Mouse (Mus musculus) testis, adult 2 months (tissue): ENCODE data around the gene Hmgcs2. TPM values are rescaled to one million over a fixed set of nuclear protein-coding genes. Genes with fewer than 3 reads are reported as not detected.

ENCODE experiments used
- H3K27ac ChIP-seq: fragments of 200-500 bp; 2 replicates; pipeline ENCODE4 v1.5.1; 2012; ENCODE audit warnings: low read depth, low read length; ENCODE audit not compliant: control insufficient read depth, insufficient read depth
- H3K27me3 ChIP-seq: fragments of 200-500 bp; 2 replicates; pipeline ENCODE4 v1.6.1; 2012; ENCODE audit warnings: mild to moderate bottlenecking, low read length, moderate library complexity; ENCODE audit not compliant: control insufficient read depth, insufficient read depth
- H3K36me3 ChIP-seq: fragments of 200-500 bp; 2 replicates; pipeline ENCODE4 v1.6.1; 2012; ENCODE audit warnings: mild to moderate bottlenecking, low read length; ENCODE audit not compliant: control insufficient read depth, insufficient read depth
- H3K4me1 ChIP-seq: fragments of 200-500 bp; 2 replicates; pipeline ENCODE4 v1.6.1; 2012; ENCODE audit warnings: low read length; ENCODE audit not compliant: control insufficient read depth, insufficient read depth
- H3K4me3 ChIP-seq: fragments of 200-500 bp; 2 replicates; pipeline ENCODE4 v1.5.1; 2012; ENCODE audit warnings: low read depth, mild to moderate bottlenecking, low read length, moderate library complexity, mixed read lengths; ENCODE audit not compliant: control insufficient read depth
- CTCF ChIP-seq: fragments of 200-500 bp; IDR thresholded peaks from 2 replicates; pipeline ENCODE4 v1.5.1; 2012; ENCODE audit warnings: low read depth, mild to moderate bottlenecking, inconsistent platforms, low read length, moderate library complexity; ENCODE audit not compliant: control insufficient read depth, insufficient read depth, insufficient replicate concordance
- POLR2A ChIP-seq: fragments of 200-500 bp; IDR thresholded peaks from 2 replicates; pipeline ENCODE4 v1.6.1; 2012; ENCODE audit warnings: low read depth, mild to moderate bottlenecking, inconsistent platforms, low read length, moderate library complexity; ENCODE audit not compliant: control insufficient read depth
- polyA plus RNA-seq: library from polyadenylated mRNA; depleted of rRNA; stranded (reverse); fragments of >200 nt; gene quantifications from 2 replicates; pipeline ENCODE4 v1.2.3, GENCODE M21; 2012; rRNA removed

The Hmgcs2 gene
- polyA plus RNA-seq, result 42.8 and 59.5 TPM in 2 replicates

GRCm38 (mm10) chr3:98280204-98280932 lies at the start of gene Hmgcs2:
TSS of gene Hmgcs2 (plus strand) at chr3:98280435.
- Histone ChIP-seq H3K27me3 (no peaks in the 10 kb centered on the region), H3K4me3 (peak within 1 kb of the TSS; percentile 47), H3K4me1 (no peaks in the 10 kb centered on the region), H3K36me3 (no peaks in the 10 kb centered on the region), H3K27ac (peak within 1 kb of the TSS; percentile 39)
- TF ChIP-seq CTCF, result no peak
- TF ChIP-seq POLR2A, result peak; percentile 62

GRCm38 (mm10) chr3:98233504-98233903 lies 46.7 kb upstream of the Hmgcs2 start:
- H3K36me3 ChIP-seq, result no peaks in the 10 kb centered on the region
- TF ChIP-seq CTCF (no peak), POLR2A (no peak)
- H3K4me3 ChIP-seq, result no peak overlapping the region
- H3K27me3 ChIP-seq, result no peaks in the 10 kb centered on the region
- no peaks in the 10 kb centered on the region for H3K4me1 ChIP-seq
- no peak overlapping the region for H3K27ac ChIP-seq

GRCm38 (mm10) chr3:98236266-98236665 lies 44.0 kb upstream of the Hmgcs2 start:
- no peaks in the 10 kb centered on the region for H3K27me3 ChIP-seq

GRCm38 (mm10) chr3:98237240-98237639 lies 43.0 kb upstream of the Hmgcs2 start:
- Histone ChIP-seq H3K27me3 (no peaks in the 10 kb centered on the region), H3K4me3 (no peak overlapping the region), H3K4me1 (no peaks in the 10 kb centered on the region), H3K36me3 (no peaks in the 10 kb centered on the region), H3K27ac (no peak overlapping the region)
- TF ChIP-seq POLR2A (no peak), CTCF (no peak)

More at GRCm38 (mm10) chr3:98236266-98236665, 44.0 kb upstream of the Hmgcs2 start:
- no peak for TF ChIP-seq CTCF
- TF ChIP-seq POLR2A, result no peak
- Histone ChIP-seq H3K4me1 (no peaks in the 10 kb centered on the region), H3K36me3 (no peaks in the 10 kb centered on the region), H3K27ac (no peak overlapping the region), H3K4me3 (no peak overlapping the region)

- no peaks in the 10 kb centered on the region for H3K27me3 ChIP-seq
- no peak overlapping the region for H3K4me3 ChIP-seq
- no peak overlapping the region for H3K27ac ChIP-seq
- H3K36me3 ChIP-seq, result no peaks in the 10 kb centered on the region
- TF ChIP-seq CTCF (no peak), POLR2A (no peak)
- H3K4me1 ChIP-seq, result no peaks in the 10 kb centered on the region
Observed at GRCm38 (mm10) chr3:98238150-98238549, 42.1 kb upstream of the Hmgcs2 start.

- no peak overlapping the region for H3K4me3 ChIP-seq
- no peak overlapping the region for H3K27ac ChIP-seq
- TF ChIP-seq POLR2A (no peak), CTCF (no peak)
- H3K4me1 ChIP-seq, result no peaks in the 10 kb centered on the region
- H3K27me3 ChIP-seq, result no peaks in the 10 kb centered on the region
- H3K36me3 ChIP-seq, result no peaks in the 10 kb centered on the region
Observed at GRCm38 (mm10) chr3:98242051-98242450, 38.2 kb upstream of the Hmgcs2 start.

GRCm38 (mm10) chr3:98242458-98243037 lies 37.7 kb upstream of the Hmgcs2 start:
- no peak for TF ChIP-seq CTCF
- H3K27ac ChIP-seq, result no peak overlapping the region
- no peaks in the 10 kb centered on the region for H3K36me3 ChIP-seq

GRCm38 (mm10) chr3:98245892-98246291 lies 34.3 kb upstream of the Hmgcs2 start:
- H3K36me3 ChIP-seq, result no peaks in the 10 kb centered on the region
- no peaks in the 10 kb centered on the region for H3K27me3 ChIP-seq
- TF ChIP-seq CTCF (no peak), POLR2A (no peak)
- H3K27ac ChIP-seq, result no peak overlapping the region
- no peak overlapping the region for H3K4me3 ChIP-seq
- H3K4me1 ChIP-seq, result no peaks in the 10 kb centered on the region

More at GRCm38 (mm10) chr3:98242458-98243037, 37.7 kb upstream of the Hmgcs2 start:
- Histone ChIP-seq H3K4me1 (no peaks in the 10 kb centered on the region), H3K4me3 (no peak overlapping the region), H3K27me3 (no peaks in the 10 kb centered on the region)
